Mouse (Mus musculus) ES-E14 (cell line): ENCODE results near the gene Vars.

ENCODE experiments used
- CHD2 ChIP-seq: IDR thresholded peaks from 2 replicates; pipeline ENCODE4 v1.6.1; 2014; ENCODE audit warnings: mild to moderate bottlenecking, low read depth, low read length, inconsistent platforms
- HCFC1 ChIP-seq: IDR thresholded peaks from 2 replicates; pipeline ENCODE4 v1.6.1; 2012; ENCODE audit warnings: low read length, inconsistent platforms, borderline replicate concordance; ENCODE audit not compliant: insufficient read depth
- MAFK ChIP-seq: IDR thresholded peaks from 2 replicates; pipeline ENCODE4 v1.6.1; 2014; ENCODE audit warnings: mild to moderate bottlenecking, low read depth, low read length, inconsistent platforms; ENCODE audit not compliant: insufficient read depth

DNA sequence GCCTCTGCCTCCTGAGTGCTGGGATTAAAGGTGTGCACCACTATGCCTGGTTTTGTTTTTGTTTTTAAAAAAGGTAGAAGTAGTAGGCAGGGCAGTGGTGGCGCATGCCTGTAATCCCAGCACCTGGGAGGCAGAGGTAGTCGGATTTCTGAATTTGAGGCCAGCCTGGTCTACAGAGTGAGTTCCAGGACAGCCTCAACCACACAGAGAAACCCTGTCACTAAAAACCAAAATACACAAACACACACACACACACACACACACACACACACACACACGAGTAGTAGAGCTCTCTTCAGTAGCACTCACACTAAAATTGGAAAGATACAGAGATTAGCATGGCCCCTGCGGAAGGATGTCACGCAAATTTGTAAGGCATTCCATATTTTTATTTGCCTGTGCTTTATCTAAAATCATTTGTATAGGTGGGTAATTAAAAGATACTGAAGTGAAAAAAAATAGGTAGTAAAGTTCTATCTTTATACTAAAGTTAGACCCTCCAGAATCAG lies 48.2 kb downstream of the Vars start:
- TF ChIP-seq HCFC1 (no peak), CHD2 (no peak), MAFK (no peak)
